Mouse (Mus musculus) intestine, embryonic 15.5 days (tissue): ENCODE data around the gene B4galt3. TPM values are rescaled to one million over a fixed set of nuclear protein-coding genes. Genes with fewer than 3 reads are reported as not detected.
"Not testable (repeated sequence)": the region's sequence is repeated elsewhere in the genome, so short reads cannot be mapped to it uniquely, and the experiment has no call there.

ENCODE experiments used
- ATAC-seq: fragments of 200-750 bp; cut with Nextera tagmentation; 2 replicates; pipeline ENCODE4 v1.8.0; 2017; ENCODE audit warnings: moderate TSS enrichment, moderate library complexity
- H3K27ac ChIP-seq: fragments of 300-500 bp; sonication (generic); 2 replicates; pipeline ENCODE4 v1.5.1; 2015; ENCODE audit warnings: mild to moderate bottlenecking, inconsistent platforms
- H3K27me3 ChIP-seq: fragments of 300-500 bp; sonication (generic); replicated peaks from 2 replicates; pipeline ENCODE4 v1.6.1; 2015; ENCODE audit warnings: inconsistent platforms
- H3K36me3 ChIP-seq: fragments of 300-500 bp; sonication (generic); 2 replicates; pipeline ENCODE4 v1.6.1; 2015; ENCODE audit warnings: inconsistent platforms
- H3K4me1 ChIP-seq: fragments of 300-500 bp; sonication (generic); replicated peaks from 2 replicates; pipeline ENCODE4 v1.6.1; 2015; ENCODE audit warnings: inconsistent platforms
- H3K4me2 ChIP-seq: fragments of 300-500 bp; sonication (generic); replicated peaks from 2 replicates; pipeline ENCODE4 v1.6.1; 2015; ENCODE audit warnings: mild to moderate bottlenecking, inconsistent platforms
- H3K4me3 ChIP-seq: fragments of 300-500 bp; sonication (generic); replicated peaks from 2 replicates; pipeline ENCODE4 v1.5.1; 2015; ENCODE audit warnings: inconsistent platforms
- H3K9ac ChIP-seq: fragments of 300-500 bp; sonication (generic); 2 replicates; pipeline ENCODE4 v1.6.1; 2015; ENCODE audit warnings: inconsistent platforms
- H3K9me3 ChIP-seq: fragments of 300-500 bp; sonication (generic); 2 replicates; pipeline ENCODE4 v1.6.1; 2016; ENCODE audit warnings: inconsistent platforms
- WGBS: fragments of 180-500 bp; shearing (Covaris S2); methylation state at CpG from one replicate; pipeline ENCODE4 v1.1.7; 2015; 5-methylcytosine and 5-hydroxymethylcytosine counted together
- polyA plus RNA-seq: library from polyadenylated mRNA; unstranded; fragments of >200 nt; fragmentation: Nextera tagmentation; extraction: Ambion mirVana; gene quantifications from 2 replicates; pipeline ENCODE4 v1.2.1, GENCODE M21; 2015

The B4galt3 gene
- polyA plus RNA-seq, 1 experiment from 2014 or later: 54.5 TPM

DNA sequence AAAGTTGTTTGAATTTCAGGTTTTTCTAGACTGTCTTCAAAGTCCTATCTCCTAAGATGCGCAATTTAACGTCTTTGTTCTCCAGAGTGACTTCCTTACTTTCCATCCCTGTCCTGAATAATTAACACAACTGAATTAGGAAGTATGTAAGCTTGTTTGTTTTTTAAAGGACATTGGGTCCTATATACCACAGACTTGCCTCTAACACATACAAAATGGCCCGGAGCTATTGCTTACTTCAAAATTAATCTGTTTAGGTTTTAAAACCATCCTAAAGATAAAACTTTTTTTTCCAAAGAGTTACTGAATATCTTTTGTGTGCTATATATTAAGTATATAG lies 24.9 kb downstream of the B4galt3 start:
- peaks cover 3% of the 10 kb centered on the region; the same call in 1 of the 2 replicates for H3K4me1 ChIP-seq
- no peaks in the 10 kb centered on the region for H3K27me3 ChIP-seq
- 13% methylated on average over 3 of the region's 3 CpGs for WGBS
- peak; percentile 26 for ATAC-seq
- H3K9ac ChIP-seq: no peak overlapping the region
- H3K36me3 ChIP-seq: peaks cover under 1% of the 10 kb centered on the region; the same call in 1 of the 2 replicates
- H3K4me2 ChIP-seq: peak overlapping the region; percentile 66
- H3K4me3 ChIP-seq: peak overlapping the region; percentile 71
- no peaks in the 10 kb centered on the region for H3K9me3 ChIP-seq
- peak overlapping the region; percentile 97 for H3K27ac ChIP-seq

DNA sequence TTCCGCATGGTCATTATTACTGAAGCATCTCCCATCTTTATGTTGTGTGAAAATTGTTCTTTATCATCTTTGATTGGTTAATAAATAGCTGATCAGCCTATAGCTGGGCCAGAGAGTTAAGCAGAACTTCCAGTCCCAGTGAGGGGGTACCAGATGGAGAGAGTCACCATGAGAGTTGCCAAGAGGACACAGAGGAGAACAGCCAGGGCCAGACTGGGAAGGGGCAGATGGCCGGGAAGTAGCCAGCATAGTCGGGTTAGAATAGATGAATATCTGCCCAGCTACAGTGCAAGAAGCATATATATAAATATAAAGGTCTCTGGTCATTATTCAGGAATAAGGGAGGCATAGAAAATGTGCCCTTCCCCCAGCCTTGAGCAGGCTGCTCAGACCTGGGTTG lies 28.1 kb downstream of the B4galt3 start:
- 55% methylated on average over 3 of the region's 3 CpGs for WGBS

DNA sequence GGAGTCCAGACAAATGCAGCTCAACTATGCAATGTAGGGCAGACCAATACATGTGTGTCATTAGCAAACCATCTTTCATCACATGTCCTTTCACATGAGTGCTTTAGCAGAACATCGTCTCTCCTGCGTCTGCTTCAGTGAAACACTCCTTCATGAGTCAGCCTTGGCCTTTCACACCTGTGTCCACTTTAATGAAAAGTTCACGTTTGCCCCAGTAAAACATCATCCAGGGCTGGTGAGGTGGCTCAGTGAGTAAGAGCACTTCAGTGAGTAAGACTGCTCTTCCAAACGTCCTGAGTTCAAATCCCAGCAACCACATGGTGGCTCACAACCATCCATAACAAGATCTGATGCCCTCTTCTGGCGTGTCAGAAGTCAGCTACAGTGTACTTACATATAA lies 36.0 kb downstream of the B4galt3 start:
- not testable (repeated sequence) for H3K9me3 ChIP-seq, H3K9ac ChIP-seq, H3K27ac ChIP-seq, H3K27me3 ChIP-seq, H3K4me3 ChIP-seq, H3K36me3 ChIP-seq, H3K4me2 ChIP-seq, ATAC-seq, H3K4me1 ChIP-seq
- WGBS: 74% methylated on average over 5 of the region's 5 CpGs

More for the DNA sequence above, 28.1 kb downstream of the B4galt3 start:
- ATAC-seq: no peak
- Histone ChIP-seq H3K36me3 (no peaks in the 10 kb centered on the region), H3K9me3 (no peaks in the 10 kb centered on the region), H3K27me3 (no peaks in the 10 kb centered on the region), H3K4me1 (peaks cover 3% of the 10 kb centered on the region; the same call in 1 of the 2 replicates), H3K4me2 (no peak overlapping the region), H3K9ac (no peak overlapping the region), H3K27ac (no peak overlapping the region), H3K4me3 (no peak overlapping the region)

DNA sequence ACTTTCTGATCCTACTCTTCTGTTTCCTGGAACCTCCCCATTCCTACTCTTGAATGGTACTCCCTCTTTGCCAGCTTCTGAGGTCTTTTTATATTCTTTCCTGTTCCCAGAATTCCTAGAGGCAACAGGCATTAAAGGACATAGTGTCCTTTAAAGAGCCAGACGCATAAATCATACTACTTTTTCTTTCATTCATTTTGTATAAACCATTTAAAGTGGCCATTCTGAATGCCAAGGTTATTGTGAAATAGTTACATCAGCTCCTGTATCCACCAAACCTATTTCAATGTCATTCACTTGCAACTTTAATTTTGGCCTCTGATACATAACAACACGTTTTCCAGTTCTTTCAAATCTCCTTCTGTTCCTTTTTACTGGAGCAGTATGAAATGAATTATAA lies 39.2 kb downstream of the B4galt3 start:
- Histone ChIP-seq H3K27me3 (no peaks in the 10 kb centered on the region), H3K4me1 (no peaks in the 10 kb centered on the region), H3K36me3 (no peaks in the 10 kb centered on the region), H3K4me2 (no peak overlapping the region), H3K4me3 (no peak overlapping the region), H3K27ac (no peak overlapping the region), H3K9ac (no peak overlapping the region), H3K9me3 (no peaks in the 10 kb centered on the region)
- ATAC-seq: no peak
- WGBS: 67% methylated on average over 2 of the region's 2 CpGs

DNA sequence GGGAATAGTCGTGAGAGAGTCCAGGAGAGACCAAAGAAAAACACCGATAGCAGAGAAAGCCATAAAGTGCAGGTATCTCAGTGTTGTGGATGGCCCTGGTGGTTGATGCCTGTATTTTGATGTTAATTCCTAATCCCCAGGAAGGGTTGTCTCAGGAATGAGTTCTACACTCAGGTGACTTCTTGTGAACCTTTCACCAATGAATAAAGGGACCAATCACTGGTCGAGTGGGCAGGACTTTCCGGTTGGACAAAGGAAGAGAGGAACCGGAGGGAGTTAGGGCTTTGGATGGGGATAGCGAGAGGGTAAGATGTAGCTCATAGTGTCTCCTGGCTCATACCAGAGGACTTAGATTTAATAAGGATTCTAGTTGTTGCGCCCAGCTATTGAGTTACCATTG lies 49.6 kb downstream of the B4galt3 start:
- H3K9ac ChIP-seq: no peak overlapping the region

DNA sequence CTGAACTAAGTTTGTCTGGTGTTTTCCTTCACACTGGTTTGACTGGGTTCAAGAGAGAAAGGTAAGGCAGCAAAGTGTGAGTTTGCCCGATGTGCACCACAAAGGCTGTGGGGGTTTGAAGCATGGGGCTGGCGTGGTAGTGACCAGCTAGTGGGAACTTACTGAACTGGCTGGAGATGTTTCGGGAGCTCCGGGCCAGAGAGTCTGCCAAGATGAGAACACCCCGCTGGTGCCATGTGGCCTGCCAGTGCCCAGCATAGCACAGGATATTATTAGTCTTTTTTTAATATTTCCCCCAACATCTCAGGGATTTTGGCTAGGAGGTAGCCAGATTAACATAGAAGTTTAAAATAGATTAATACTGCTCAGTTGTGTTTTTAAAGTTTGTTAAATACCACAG lies 50.0 kb downstream of the B4galt3 start:
- peaks cover 3% of the 10 kb centered on the region; the same call in 1 of the 2 replicates for H3K4me1 ChIP-seq
- peak overlapping the region; percentile 22; the same call in 1 of the 2 replicates for H3K4me2 ChIP-seq
- WGBS: 25% methylated on average over 5 of the region's 5 CpGs
- H3K4me3 ChIP-seq: no peak overlapping the region
- H3K9me3 ChIP-seq: no peaks in the 10 kb centered on the region
- no peaks in the 10 kb centered on the region for H3K36me3 ChIP-seq
- no peaks in the 10 kb centered on the region for H3K27me3 ChIP-seq
- no peak overlapping the region for H3K27ac ChIP-seq
- no peak for ATAC-seq
- no peak overlapping the region for H3K9ac ChIP-seq

More for the DNA sequence above, 49.6 kb downstream of the B4galt3 start:
- ATAC-seq: 0 out of 2 replicates have a peak, but pooled peaks have one; percentile 42
- H3K4me3 ChIP-seq: no peak overlapping the region
- no peaks in the 10 kb centered on the region for H3K36me3 ChIP-seq
- no peaks in the 10 kb centered on the region for H3K9me3 ChIP-seq
- H3K4me1 ChIP-seq: peaks cover 3% of the 10 kb centered on the region; the same call in 1 of the 2 replicates
- no peak overlapping the region for H3K27ac ChIP-seq
- WGBS: 15% methylated on average over 7 of the region's 7 CpGs
- peak overlapping the region; percentile 22; the same call in 1 of the 2 replicates for H3K4me2 ChIP-seq
- H3K27me3 ChIP-seq: no peaks in the 10 kb centered on the region

DNA sequence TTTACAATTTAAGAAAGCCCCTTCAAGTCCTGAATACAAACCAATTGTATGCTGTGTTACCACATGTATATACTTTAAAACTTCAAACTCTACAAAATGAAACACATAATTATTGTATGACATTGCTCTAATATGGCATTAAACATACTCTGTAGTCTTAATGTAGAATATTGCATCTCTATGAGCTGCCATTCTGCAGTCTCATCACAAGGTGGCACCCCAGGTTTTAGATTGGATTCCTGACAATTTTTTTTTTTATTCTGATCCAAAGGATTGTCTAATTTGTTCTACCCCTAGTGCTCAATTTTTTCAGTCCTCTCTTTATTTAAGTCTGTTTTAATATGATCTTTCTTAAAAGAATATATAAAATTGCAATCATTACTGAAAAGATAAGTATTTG lies 51.3 kb downstream of the B4galt3 start:
- Histone ChIP-seq H3K4me3 (no peak overlapping the region), H3K27ac (no peak overlapping the region), H3K4me2 (no peak overlapping the region), H3K9ac (no peak overlapping the region), H3K27me3 (no peaks in the 10 kb centered on the region), H3K9me3 (no peaks in the 10 kb centered on the region), H3K36me3 (no peaks in the 10 kb centered on the region), H3K4me1 (peaks cover 3% of the 10 kb centered on the region; the same call in 1 of the 2 replicates)
- ATAC-seq: no peak

DNA sequence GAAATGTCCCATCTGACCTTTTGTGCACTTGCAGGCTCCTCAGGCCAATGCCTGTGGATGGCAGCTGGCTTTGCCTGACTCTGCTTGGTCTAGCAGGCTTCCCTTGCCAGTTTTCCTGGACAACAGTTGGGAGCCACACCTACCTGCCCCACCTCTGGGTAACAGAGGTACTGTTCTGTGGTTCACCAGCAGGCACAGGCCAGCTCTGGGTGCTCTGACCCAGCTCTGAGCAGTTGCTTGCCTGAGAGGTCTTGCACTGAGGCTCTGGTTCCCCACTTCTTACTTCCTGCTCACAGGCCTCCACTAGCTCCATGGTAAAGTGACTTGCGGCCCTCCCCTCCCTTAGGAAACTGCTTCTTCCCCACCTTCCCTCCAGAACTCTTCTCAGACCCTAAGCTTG lies 51.9 kb downstream of the B4galt3 start:
- no peaks in the 10 kb centered on the region for H3K9me3 ChIP-seq
- no peaks in the 10 kb centered on the region for H3K36me3 ChIP-seq
- no peak overlapping the region for H3K4me2 ChIP-seq
- peak; percentile 60 for ATAC-seq
- WGBS: 85% methylated on average over 1 of the region's 1 CpGs
- H3K4me3 ChIP-seq: no peak overlapping the region
- H3K4me1 ChIP-seq: peaks cover 3% of the 10 kb centered on the region; the same call in 1 of the 2 replicates
- H3K27ac ChIP-seq: no peak overlapping the region
- no peaks in the 10 kb centered on the region for H3K27me3 ChIP-seq
- no peak overlapping the region for H3K9ac ChIP-seq

DNA sequence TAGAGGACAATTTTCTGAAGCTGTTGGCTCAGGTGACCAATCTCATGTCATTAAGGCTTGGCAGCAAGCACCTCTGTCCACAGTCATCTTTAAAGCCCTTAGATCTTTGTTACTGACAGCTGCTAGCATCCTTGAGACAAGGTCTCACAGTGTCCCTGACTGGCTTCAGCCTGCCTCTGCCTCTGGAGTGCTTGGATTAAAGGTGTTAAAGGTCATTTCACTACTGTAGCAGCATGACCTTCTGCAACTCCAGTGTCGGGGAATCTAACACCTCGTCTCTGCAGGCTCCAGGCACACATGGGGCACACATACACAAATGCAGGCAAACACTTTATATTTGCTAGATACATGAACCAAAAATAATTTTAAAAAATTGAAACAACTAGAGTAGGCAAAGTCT lies 55.4 kb downstream of the B4galt3 start:
- no peak overlapping the region for H3K4me3 ChIP-seq
- H3K27me3 ChIP-seq: no peaks in the 10 kb centered on the region
- H3K9ac ChIP-seq: no peak overlapping the region
- no peak overlapping the region for H3K4me2 ChIP-seq
- no peak for ATAC-seq
- 76% methylated on average over 2 of the region's 2 CpGs for WGBS
- peaks cover 11% of the 10 kb centered on the region; the same call in 1 of the 2 replicates for H3K4me1 ChIP-seq
- no peaks in the 10 kb centered on the region for H3K9me3 ChIP-seq
- H3K36me3 ChIP-seq: no peaks in the 10 kb centered on the region
- H3K27ac ChIP-seq: no peak overlapping the region

Other genes with a start within 250 kb of the B4galt3 start
- 14.0 and 14.7 TPM in 2 replicates for gene Fcgr3, start 205.4 kb upstream of the B4galt3 start, polyA plus RNA-seq
- gene Cfap126, start 156.4 kb upstream of the B4galt3 start, polyA plus RNA-seq: 1.7 and 1.8 TPM in 2 replicates
- 360 and 387 TPM in 2 replicates for gene Sdhc, start 119.7 kb upstream of the B4galt3 start, polyA plus RNA-seq
- 1.1 and 1.3 TPM in 2 replicates for gene Mpz, start 119.6 kb upstream of the B4galt3 start, polyA plus RNA-seq
- 16.4 and 18.5 TPM in 2 replicates for gene Pcp4l1, start 74.1 kb upstream of the B4galt3 start, polyA plus RNA-seq
- 9.2 and 10.5 TPM in 2 replicates for gene Nr1i3, start 56.4 kb upstream of the B4galt3 start, polyA plus RNA-seq
- gene Tomm40l, start 47.8 kb upstream of the B4galt3 start, polyA plus RNA-seq: 31.4 and 32.0 TPM in 2 replicates
- 84.7 and 123 TPM in 2 replicates for gene Apoa2, start 45.3 kb upstream of the B4galt3 start, polyA plus RNA-seq
- 51.5 and 54.5 TPM in 2 replicates for gene Fcer1g, start 36.0 kb upstream of the B4galt3 start, polyA plus RNA-seq
- gene Adamts4, start 19.9 kb upstream of the B4galt3 start, polyA plus RNA-seq: 6.3 and 6.8 TPM in 2 replicates
- 304 and 326 TPM in 2 replicates for gene Ndufs2, start 18.9 kb upstream of the B4galt3 start, polyA plus RNA-seq
- gene Ppox, start 10.9 kb downstream of the B4galt3 start, polyA plus RNA-seq: 38.7 and 40.9 TPM in 2 replicates
- gene Usp21, start 17.7 kb downstream of the B4galt3 start, polyA plus RNA-seq: 56.0 and 57.2 TPM in 2 replicates
- 103 and 108 TPM in 2 replicates for gene Ufc1, start 24.7 kb downstream of the B4galt3 start, polyA plus RNA-seq
- 40.6 and 44.5 TPM in 2 replicates for gene Dedd, start 58.8 kb downstream of the B4galt3 start, polyA plus RNA-seq
- 43.3 and 47.6 TPM in 2 replicates for gene Nit1, start 75.3 kb downstream of the B4galt3 start, polyA plus RNA-seq
- 96.9 and 104 TPM in 2 replicates for gene Pfdn2, start 75.3 kb downstream of the B4galt3 start, polyA plus RNA-seq
- gene Klhdc9, start 90.5 kb downstream of the B4galt3 start, polyA plus RNA-seq: 0.94 and 1.0 TPM in 2 replicates
- gene Nectin4, start 99.8 kb downstream of the B4galt3 start, polyA plus RNA-seq: 3.7 and 3.8 TPM in 2 replicates
- 2.2 and 2.4 TPM in 2 replicates for gene Arhgap30, start 118.6 kb downstream of the B4galt3 start, polyA plus RNA-seq
- gene Usf1, start 141.0 kb downstream of the B4galt3 start, polyA plus RNA-seq: 62.1 and 62.5 TPM in 2 replicates
- 3.3 and 3.8 TPM in 2 replicates for gene Tstd1, start 148.5 kb downstream of the B4galt3 start, polyA plus RNA-seq
- 88.1 and 100 TPM in 2 replicates for gene F11r, start 167.2 kb downstream of the B4galt3 start, polyA plus RNA-seq
- gene Alyref2, start 233.2 kb downstream of the B4galt3 start, polyA plus RNA-seq: 12.0 and 12.2 TPM in 2 replicates